Mouse (Mus musculus) liver, embryonic 11.5 days (tissue): ENCODE measurements around the gene Gm49378. TPM values are rescaled to one million over a fixed set of nuclear protein-coding genes. Genes with fewer than 3 reads are reported as not detected.

ENCODE experiments used
- ATAC-seq: fragments of 200-750 bp; cut with Nextera tagmentation; replicated peaks from 2 replicates; pipeline ENCODE4 v1.8.0; 2017; ENCODE audit warnings: moderate number of reproducible peaks, mild to moderate bottlenecking, moderate TSS enrichment, moderate library complexity; ENCODE audit not compliant: low FRiP score
- DNase-seq: peaks from one replicate; pipeline ENCODE4 v3.0.0-alpha.2; 2017; ENCODE audit warnings: low spot score
- H3K27ac ChIP-seq: fragments of 300-500 bp; sonication (generic); 2 replicates; pipeline ENCODE4 v1.5.1; 2014; ENCODE audit warnings: mild to moderate bottlenecking, low read depth, low read length, control low read depth
- H3K27me3 ChIP-seq: fragments of 300-500 bp; sonication (generic); replicated peaks from 2 replicates; pipeline ENCODE4 v1.6.1; 2014; ENCODE audit warnings: low read length, mixed read lengths; ENCODE audit not compliant: control insufficient read depth, insufficient read depth
- H3K36me3 ChIP-seq: fragments of 300-500 bp; sonication (generic); 2 replicates; pipeline ENCODE4 v1.6.1; 2014; ENCODE audit warnings: mild to moderate bottlenecking, low read length, moderate library complexity, mixed read lengths; ENCODE audit not compliant: control insufficient read depth, insufficient read depth
- H3K4me1 ChIP-seq: fragments of 300-500 bp; sonication (generic); replicated peaks from 2 replicates; pipeline ENCODE4 v1.6.1; 2014; ENCODE audit warnings: low read length, mixed read lengths; ENCODE audit not compliant: control insufficient read depth, insufficient read depth
- H3K4me2 ChIP-seq: fragments of 300-500 bp; sonication (generic); 2 replicates; pipeline ENCODE4 v1.6.1; 2014; ENCODE audit warnings: mild to moderate bottlenecking, control low read depth, moderate library complexity
- H3K4me3 ChIP-seq: fragments of 300-500 bp; sonication (generic); 2 replicates; pipeline ENCODE4 v1.5.1; 2014; ENCODE audit warnings: low read depth, low read length, control low read depth
- H3K9ac ChIP-seq: fragments of 300-500 bp; sonication (generic); 2 replicates; pipeline ENCODE4 v1.6.1; 2014; ENCODE audit warnings: low read depth, low read length, control low read depth
- H3K9me3 ChIP-seq: fragments of 300-500 bp; sonication (generic); 2 replicates; pipeline ENCODE4 v1.6.1; 2016; ENCODE audit warnings: low read length, inconsistent platforms, mixed read lengths; ENCODE audit not compliant: control insufficient read depth
- WGBS: fragments of 180-500 bp; shearing (Covaris S2); extraction: QIAGEN DNeasy Blood & Tissue Kit; methylation state at CpG from one replicate; pipeline ENCODE4 v1.1.7; 2014; 5-methylcytosine and 5-hydroxymethylcytosine counted together
- polyA plus RNA-seq: library from polyadenylated mRNA; unstranded; fragments of >200 nt; fragmentation: Nextera tagmentation; extraction: Ambion mirVana; gene quantifications from 2 replicates; pipeline ENCODE4 v1.2.1, GENCODE M21; 2014

The Gm49378 gene
- polyA plus RNA-seq, 1 experiment from 2014 or later, result 2.7 TPM

- H3K4me1 ChIP-seq, result peaks cover 19% of the 10 kb centered on the region
- H3K27ac ChIP-seq, result peak within 1 kb of the TSS; percentile 83
- DNase-seq (no peak), ATAC-seq (no peak)
- H3K9me3 ChIP-seq, result no peaks in the 10 kb centered on the region
- no peaks in the 10 kb centered on the region for H3K27me3 ChIP-seq
- H3K4me2 ChIP-seq, result peak within 1 kb of the TSS; percentile 78
- H3K9ac ChIP-seq, result peak within 1 kb of the TSS; percentile 68
- peak within 1 kb of the TSS; percentile 60 for H3K4me3 ChIP-seq
- 84% methylated on average over 7 of the region's 7 CpGs for WGBS
- peaks cover 45% of the 10 kb centered on the region for H3K36me3 ChIP-seq
These were observed 34.4 kb downstream of the Gm49378 start, which contains the start of gene Irf9 for GRCm38 (mm10) chr14:55603271-55603632. Gene Irf9, plus strand, starts transcription at chr14:55603571.

GRCm38 (mm10) chr14:55598521-55599390 lies 38.9 kb downstream of the Gm49378 start:
- H3K9me3 ChIP-seq, result no peaks in the 10 kb centered on the region
- H3K36me3 ChIP-seq, result peaks cover 52% of the 10 kb centered on the region
- DNase-seq (no peak), ATAC-seq (no peak)
- no peak overlapping the region for H3K27ac ChIP-seq
- H3K4me1 ChIP-seq, result peaks cover 6% of the 10 kb centered on the region
- no peak overlapping the region for H3K4me2 ChIP-seq
- 92% methylated on average over 21 of the region's 21 CpGs for WGBS
- H3K27me3 ChIP-seq, result no peaks in the 10 kb centered on the region
- no peak overlapping the region for H3K9ac ChIP-seq
- no peak overlapping the region for H3K4me3 ChIP-seq

- Histone ChIP-seq H3K9me3 (no peaks in the 10 kb centered on the region), H3K4me1 (peaks cover 16% of the 10 kb centered on the region), H3K27me3 (no peaks in the 10 kb centered on the region), H3K4me2 (no peak overlapping the region), H3K36me3 (peaks cover 39% of the 10 kb centered on the region), H3K4me3 (no peak overlapping the region), H3K27ac (no peak overlapping the region), H3K9ac (no peak overlapping the region)
- DNase-seq, result no peak
- WGBS, result 88% methylated on average over 13 of the region's 13 CpGs
- ATAC-seq, result no peak
These were observed 41.5 kb downstream of the Gm49378 start for GRCm38 (mm10) chr14:55596036-55596690.

- H3K9ac ChIP-seq, result peak overlapping the region; percentile 97
- peak overlapping the region; percentile 99 for H3K4me3 ChIP-seq
- H3K4me1 ChIP-seq, result peaks cover 23% of the 10 kb centered on the region
- H3K4me2 ChIP-seq, result peak overlapping the region; percentile 97
- peaks cover 25% of the 10 kb centered on the region for H3K36me3 ChIP-seq
- WGBS, result 3% methylated on average over 16 of the region's 16 CpGs
- peak overlapping the region; percentile 78 for H3K27ac ChIP-seq
- ATAC-seq (no peak), DNase-seq (no peak)
- no peaks in the 10 kb centered on the region for H3K27me3 ChIP-seq
- H3K9me3 ChIP-seq, result no peaks in the 10 kb centered on the region
These were observed 45.5 kb downstream of the Gm49378 start for GRCm38 (mm10) chr14:55592226-55592625.

GRCm38 (mm10) chr14:55591331-55591891 lies 46.3 kb downstream of the Gm49378 start, which contains the start of gene Rnf31:
Gene Rnf31, plus strand, starts transcription at chr14:55591708.
- under 1% methylated on average over 33 of the region's 33 CpGs for WGBS
- Histone ChIP-seq H3K4me3 (peak within 1 kb of the TSS; percentile 99), H3K36me3 (peaks cover 17% of the 10 kb centered on the region), H3K9ac (peak within 1 kb of the TSS; percentile 97), H3K4me2 (peak within 1 kb of the TSS; percentile 97), H3K27me3 (no peaks in the 10 kb centered on the region), H3K27ac (peak within 1 kb of the TSS; percentile 78), H3K9me3 (no peaks in the 10 kb centered on the region), H3K4me1 (peaks cover 29% of the 10 kb centered on the region)
- peak; percentile 91 for DNase-seq
- ATAC-seq, result peak; percentile 90

- Histone ChIP-seq H3K4me1 (peaks cover 34% of the 10 kb centered on the region), H3K4me3 (peak within 1 kb of the TSS; percentile 99), H3K27ac (peak within 1 kb of the TSS; percentile 78), H3K27me3 (no peaks in the 10 kb centered on the region), H3K9ac (peak within 1 kb of the TSS; percentile 97), H3K36me3 (peaks cover 11% of the 10 kb centered on the region), H3K4me2 (peak within 1 kb of the TSS; percentile 97), H3K9me3 (no peaks in the 10 kb centered on the region)
- DNase-seq, result peak; percentile 86
- under 1% methylated on average over 22 of the region's 22 CpGs for WGBS
- ATAC-seq, result peak; percentile 89
These were observed 46.9 kb downstream of the Gm49378 start, which contains the start of gene Psme2 for GRCm38 (mm10) chr14:55590748-55591330. Gene Psme2, minus strand, starts transcription at chr14:55591113.

GRCm38 (mm10) chr14:55589771-55590448 lies 47.8 kb downstream of the Gm49378 start:
- H3K9me3 ChIP-seq, result no peaks in the 10 kb centered on the region
- H3K9ac ChIP-seq, result peak overlapping the region; percentile 97
- 82% methylated on average over 11 of the region's 11 CpGs for WGBS
- H3K27ac ChIP-seq, result peak overlapping the region; percentile 78
- peaks cover 39% of the 10 kb centered on the region for H3K4me1 ChIP-seq
- H3K4me2 ChIP-seq, result peak overlapping the region; percentile 97
- ATAC-seq, result no peak
- no peaks in the 10 kb centered on the region for H3K27me3 ChIP-seq
- no peak for DNase-seq
- H3K36me3 ChIP-seq, result peaks cover 2% of the 10 kb centered on the region; the same call in 1 of the 2 replicates
- H3K4me3 ChIP-seq, result peak overlapping the region; percentile 99

GRCm38 (mm10) chr14:55589271-55589670 lies 48.4 kb downstream of the Gm49378 start:
- DNase-seq (no peak), ATAC-seq (no peak)
- Histone ChIP-seq H3K4me2 (no peak overlapping the region), H3K9me3 (no peaks in the 10 kb centered on the region), H3K4me3 (no peak overlapping the region), H3K27ac (no peak overlapping the region), H3K36me3 (peaks cover 2% of the 10 kb centered on the region; the same call in 1 of the 2 replicates), H3K4me1 (peaks cover 43% of the 10 kb centered on the region), H3K27me3 (no peaks in the 10 kb centered on the region), H3K9ac (no peak overlapping the region)
- WGBS, result 88% methylated on average over 5 of the region's 5 CpGs
